ENCODE assay signal across 8 mouse cellular contexts in genomic region chr3:40443788-40444595, GRCm38 (mm10).
A peak's percentile ranks its signal among the peaks of the same experiment; 100 is the strongest.
DNase-seq lines count a peak whose midpoint lies in the region; ATAC-seq and TF ChIP-seq lines count a peak whose summit lies in the region.

No protein-coding gene starts in this region.

- TF ChIP-seq CTCF in lung, adult 2 months (IDR thresholded peaks at IDR 0.05; ENCODE audit: insufficient read depth, low read length) = peak; percentile 74

- H3K36me3 ChIP-seq in forebrain, embryonic 12.5 days (replicated peaks) = no peaks in the 10 kb centered on the region
- H3K36me3 ChIP-seq in hindbrain, embryonic 16.5 days (ENCODE audit: control insufficient read depth, insufficient read depth, low read length) = no peaks in the 10 kb centered on the region
- no peaks in the 10 kb centered on the region for H3K36me3 ChIP-seq in midbrain, embryonic 15.5 days (replicated peaks)

- ATAC-seq in forebrain, embryonic 12.5 days (ENCODE audit: low FRiP score) = peak; percentile 69
- ATAC-seq in hindbrain, embryonic 16.5 days = peak; percentile 88
- ATAC-seq in midbrain, embryonic 15.5 days (replicated peaks) = peak; percentile 82

- no peak overlapping the region for H3K4me3 ChIP-seq in lung, adult 2 months (replicated peaks; ENCODE audit: extremely low read depth, low read depth, low read length)
- no peak overlapping the region for H3K4me3 ChIP-seq in forebrain, embryonic 12.5 days (replicated peaks)
- peak overlapping the region; percentile 19 for H3K4me3 ChIP-seq in hindbrain, embryonic 16.5 days (ENCODE audit: low read length)
- peak overlapping the region; percentile 19; the same call in 1 of the 2 replicates for H3K4me3 ChIP-seq in midbrain, embryonic 15.5 days

- H3K27me3 ChIP-seq in forebrain, embryonic 12.5 days = no peaks in the 10 kb centered on the region
- no peaks in the 10 kb centered on the region for H3K27me3 ChIP-seq in hindbrain, embryonic 16.5 days (replicated peaks; ENCODE audit: control insufficient read depth, insufficient read depth, low read length)
- H3K27me3 ChIP-seq in midbrain, embryonic 15.5 days (replicated peaks) = no peaks in the 10 kb centered on the region

- intact Hi-C loops in left cerebral cortex, postnatal 36 days (cut with DNase I) = loop anchor here (2.0 kb wide), 1 partner anchor 1559 kb away; no protein-coding TSS in a partner anchor

- peak overlapping the region; percentile 41 for H3K4me2 ChIP-seq in forebrain, embryonic 12.5 days
- peak overlapping the region; percentile 54 for H3K4me2 ChIP-seq in hindbrain, embryonic 16.5 days (ENCODE audit: low read length)
- peak overlapping the region; percentile 48 for H3K4me2 ChIP-seq in midbrain, embryonic 15.5 days

- no peaks in the 10 kb centered on the region for H3K4me1 ChIP-seq in lung, adult 2 months (ENCODE audit: control insufficient read depth, insufficient read depth, low read length)
- H3K4me1 ChIP-seq in forebrain, embryonic 12.5 days = peaks cover 7% of the 10 kb centered on the region; the same call in 1 of the 2 replicates
- H3K4me1 ChIP-seq in hindbrain, embryonic 16.5 days (ENCODE audit: control insufficient read depth, insufficient read depth, low read depth, low read length) = peaks cover 3% of the 10 kb centered on the region; the same call in 1 of the 2 replicates
- H3K4me1 ChIP-seq in midbrain, embryonic 15.5 days = peaks cover 4% of the 10 kb centered on the region

- TF ChIP-seq POLR2A in lung, adult 2 months (IDR thresholded peaks at IDR 0.05; ENCODE audit: borderline replicate concordance, extremely low read depth, low read depth, low read length) = no peak

- H3K9me3 ChIP-seq in forebrain, embryonic 12.5 days = no peaks in the 10 kb centered on the region
- no peaks in the 10 kb centered on the region for H3K9me3 ChIP-seq in hindbrain, embryonic 16.5 days (ENCODE audit: control insufficient read depth, low read length)
- H3K9me3 ChIP-seq in midbrain, embryonic 15.5 days = no peaks in the 10 kb centered on the region

- H3K27ac ChIP-seq in forebrain, embryonic 12.5 days = no peak overlapping the region
- H3K27ac ChIP-seq in hindbrain, embryonic 16.5 days (ENCODE audit: low read depth, low read length) = peak overlapping the region; percentile 19; the same call in 1 of the 2 replicates
- H3K27ac ChIP-seq in midbrain, embryonic 15.5 days = no peak overlapping the region; the same call in 1 of the 2 replicates

- H3K9ac ChIP-seq in forebrain, embryonic 12.5 days = 0 out of 2 replicates have a peak overlapping the region, but pooled peaks have one; percentile 17
- peak overlapping the region; percentile 24 for H3K9ac ChIP-seq in hindbrain, embryonic 16.5 days (ENCODE audit: low read depth, low read length)
- H3K9ac ChIP-seq in midbrain, embryonic 15.5 days = 0 out of 2 replicates have a peak overlapping the region, but pooled peaks have one; percentile 4

- DNase-seq in lung, adult 2 months = peak; percentile 31
- no peak for DNase-seq in lung, postnatal 25 days (ENCODE audit: low spot score)
- DNase-seq in brain, embryonic 18.5 days (ENCODE audit: low read depth, low spot score) = peak; percentile 61
- peak; percentile 58 to 75 for DNase-seq in left cerebral cortex, postnatal 36 days (ENCODE audit: low spot score in 2 of 2)
- DNase-seq in testis, postnatal 10 days (ENCODE audit: low spot score) = peak; percentile 81

- 33% methylated on average over 20 of the region's 20 CpGs for WGBS in lung, adult 2 months
- WGBS in forebrain, embryonic 12.5 days = 30% methylated on average over 20 of the region's 20 CpGs
- 22% methylated on average over 20 of the region's 20 CpGs for WGBS in hindbrain, embryonic 16.5 days
- 28% methylated on average over 20 of the region's 20 CpGs for WGBS in midbrain, embryonic 15.5 days

Comparison
In these comparisons a context has a peak if more than half of its experiments do, and no peak if none do; other contexts are left out.
1. H3K4me3 ChIP-seq: peak in hindbrain, embryonic 16.5 days (single experiment) and midbrain, embryonic 15.5 days (single experiment); none in lung, adult 2 months (single experiment) and forebrain, embryonic 12.5 days (single experiment).
2. Peak in every context shown above with its lines, with median percentiles within 50 percentile points of each other: ATAC-seq, H3K4me2 ChIP-seq and H3K9ac ChIP-seq.